Comparison of ENCODE assay signal across 8 mouse cellular contexts in the genomic region with DNA sequence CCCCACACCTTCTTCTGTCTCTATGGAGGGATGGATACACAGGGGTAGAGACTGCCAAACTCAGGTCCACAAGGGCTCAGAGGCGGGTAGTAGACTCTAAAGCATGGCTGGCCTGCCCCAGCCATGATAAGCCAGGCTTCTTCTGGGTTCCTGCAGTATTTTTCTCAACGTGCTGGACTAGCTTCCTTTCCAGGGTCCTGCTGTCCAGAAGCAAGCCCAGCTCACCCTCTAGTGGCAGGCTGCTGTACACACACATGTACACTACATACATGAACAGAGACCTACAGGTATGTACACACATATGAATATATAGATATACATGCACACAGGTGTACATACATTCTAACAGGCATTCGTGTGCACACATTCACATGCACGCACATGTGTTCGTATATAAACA.
DNase-seq lines count a peak whose midpoint lies in the region; ATAC-seq and TF ChIP-seq lines count a peak whose summit lies in the region.

No protein-coding gene starts in this region.

- H3K4me2 ChIP-seq in lung, embryonic 14.5 days = no peak overlapping the region
- H3K4me2 ChIP-seq in embryonic facial prominence, embryonic 14.5 days (ENCODE audit: low read depth, low read length) = no peak overlapping the region

- H3K27ac ChIP-seq in cerebellum, adult 2 months (ENCODE audit: insufficient read depth, low read length) = no peak overlapping the region
- no peak overlapping the region for H3K27ac ChIP-seq in lung, embryonic 14.5 days (ENCODE audit: low read depth)
- no peak overlapping the region for H3K27ac ChIP-seq in embryonic facial prominence, embryonic 14.5 days (replicated peaks; ENCODE audit: low read depth, low read length)

- H3K9me3 ChIP-seq in lung, embryonic 14.5 days (ENCODE audit: low read depth, low read length) = no peaks in the 10 kb centered on the region
- no peaks in the 10 kb centered on the region for H3K9me3 ChIP-seq in embryonic facial prominence, embryonic 14.5 days (ENCODE audit: control insufficient read depth, low read length)

- H3K9ac ChIP-seq in lung, embryonic 14.5 days = no peak overlapping the region
- H3K9ac ChIP-seq in embryonic facial prominence, embryonic 14.5 days (ENCODE audit: low read depth, low read length) = no peak overlapping the region

- peaks cover 13% of the 10 kb centered on the region; the same call in 1 of the 2 replicates for H3K4me1 ChIP-seq in cerebellum, adult 2 months (ENCODE audit: control insufficient read depth, insufficient read depth, low read length)
- no peaks in the 10 kb centered on the region for H3K4me1 ChIP-seq in lung, embryonic 14.5 days (ENCODE audit: insufficient read depth)
- H3K4me1 ChIP-seq in embryonic facial prominence, embryonic 14.5 days (ENCODE audit: control insufficient read depth, insufficient read depth, low read length) = no peaks in the 10 kb centered on the region

- TF ChIP-seq POLR2A in cerebellum, adult 2 months (IDR thresholded peaks at IDR 0.05; ENCODE audit: borderline replicate concordance, insufficient read depth, low read length) = no peak

- peak; percentile 27 to 34 for DNase-seq in cerebellum, adult 2 months
- DNase-seq in cerebellum, adult 8-10 months = no peak
- peak; percentile 58 for DNase-seq in lung, embryonic 14.5 days
- DNase-seq in lung, postnatal 14 days = no peak
- DNase-seq in embryonic facial prominence, embryonic 14.5 days (ENCODE audit: low spot score) = peak; percentile 62
- DNase-seq in layer of hippocampus, adult 9-11 months = peak; percentile 29
- peak; percentile 54 for DNase-seq in right cerebral cortex, postnatal 4 days
- no peak for DNase-seq in thymus, postnatal 0 days (ENCODE audit: low spot score)

- no peak for ATAC-seq in lung, embryonic 14.5 days (ENCODE audit: insufficient read depth)
- no peak for ATAC-seq in embryonic facial prominence, embryonic 14.5 days (ENCODE audit: low read depth)

- WGBS in cerebellum, adult 2 months = 71% methylated on average over 5 of the region's 5 CpGs
- 59% methylated on average over 5 of the region's 5 CpGs for WGBS in lung, embryonic 14.5 days
- 56% methylated on average over 5 of the region's 5 CpGs for WGBS in embryonic facial prominence, embryonic 14.5 days

- H3K4me3 ChIP-seq in cerebellum, adult 2 months (replicated peaks; ENCODE audit: insufficient read depth, low read depth, low read length) = no peak overlapping the region
- no peak overlapping the region for H3K4me3 ChIP-seq in lung, embryonic 14.5 days (ENCODE audit: low read depth, low read length)
- H3K4me3 ChIP-seq in embryonic facial prominence, embryonic 14.5 days (ENCODE audit: low read depth, low read length) = no peak overlapping the region

- H3K36me3 ChIP-seq in lung, embryonic 14.5 days (ENCODE audit: insufficient read depth) = no peaks in the 10 kb centered on the region
- H3K36me3 ChIP-seq in embryonic facial prominence, embryonic 14.5 days (ENCODE audit: control insufficient read depth, insufficient read depth, low read length) = no peaks in the 10 kb centered on the region

- H3K27me3 ChIP-seq in cerebellum, adult 2 months (ENCODE audit: control insufficient read depth, insufficient read depth, low read length) = no peaks in the 10 kb centered on the region
- no peaks in the 10 kb centered on the region for H3K27me3 ChIP-seq in lung, embryonic 14.5 days (ENCODE audit: insufficient read depth, low read length)
- peaks cover 10% of the 10 kb centered on the region; the same call in 1 of the 2 replicates for H3K27me3 ChIP-seq in embryonic facial prominence, embryonic 14.5 days (replicated peaks; ENCODE audit: control insufficient read depth, insufficient read depth, low read length)

- peak; percentile 70; the same call in 1 of the 2 replicates for TF ChIP-seq CTCF in cerebellum, adult 2 months (IDR thresholded peaks at IDR 0.05; ENCODE audit: borderline replicate concordance, insufficient read depth, low read depth, low read length)
- TF ChIP-seq CTCF in lung, embryonic 14.5 days (IDR thresholded peaks at IDR 0.05; ENCODE audit: low read depth) = peak; percentile 75

Comparison
In these comparisons a context has a peak if more than half of its experiments do, and no peak if none do; other contexts are left out.
1. DNase-seq: peak in cerebellum, adult 2 months (2 of 2), lung, embryonic 14.5 days (single experiment), embryonic facial prominence, embryonic 14.5 days (single experiment), layer of hippocampus, adult 9-11 months (single experiment) and right cerebral cortex, postnatal 4 days (single experiment); none in cerebellum, adult 8-10 months (single experiment), lung, postnatal 14 days (single experiment) and thymus, postnatal 0 days (single experiment).